Mouse (Mus musculus): Measurements from ENCODE around the gene Afmid.

Afmid gene

GRCm38 (mm10) chr11:117879676-117880075 is 54.0 kb downstream of the Afmid start:
- no peak for DNase-seq (ENCODE audit: low spot score)

- DNase-seq (ENCODE audit: low spot score): no peak
Measured at GRCm38 (mm10) chr11:117880336-117880976, 54.7 kb downstream of the Afmid start.

GRCm38 (mm10) chr11:117880977-117881358 is 55.2 kb downstream of the Afmid start:
- no peak for DNase-seq (ENCODE audit: low spot score)

- DNase-seq (ENCODE audit: low spot score): no peak
Measured at GRCm38 (mm10) chr11:117881787-117882186, 56.1 kb downstream of the Afmid start.

GRCm38 (mm10) chr11:117882208-117882607 is 56.5 kb downstream of the Afmid start:
- no peak for DNase-seq (ENCODE audit: low spot score)

- no peak for DNase-seq (ENCODE audit: low spot score)
Measured at GRCm38 (mm10) chr11:117886000-117886399, 60.3 kb downstream of the Afmid start.

- no peak for DNase-seq (ENCODE audit: low spot score)
Measured at GRCm38 (mm10) chr11:117888168-117888852, 62.6 kb downstream of the Afmid start.

GRCm38 (mm10) chr11:117888853-117889822 is 63.4 kb downstream of the Afmid start:
- DNase-seq (ENCODE audit: low spot score): no peak

All from ovary, adult 18-20 months (tissue).